Mouse (Mus musculus) hindbrain, embryonic 11.5 days (tissue): ENCODE data around the gene Col4a1. TPM values are rescaled to one million over a fixed set of nuclear protein-coding genes. Genes with fewer than 3 reads are reported as not detected.

ENCODE experiments used
- ATAC-seq: fragments of 200-750 bp; cut with Nextera tagmentation; 2 replicates; pipeline ENCODE4 v1.8.0; 2017; ENCODE audit warnings: mild to moderate bottlenecking, moderate TSS enrichment, moderate library complexity; ENCODE audit not compliant: low FRiP score
- DNase-seq: peaks from one replicate; pipeline ENCODE4 v3.0.0-alpha.2; 2015; ENCODE audit warnings: low spot score
- H3K27ac ChIP-seq: fragments of 300-500 bp; sonication (generic); 2 replicates; pipeline ENCODE4 v1.5.1; 2014; ENCODE audit warnings: mild to moderate bottlenecking, low read depth, low read length
- H3K27me3 ChIP-seq: fragments of 300-500 bp; sonication (generic); 2 replicates; pipeline ENCODE4 v1.6.1; 2014; ENCODE audit warnings: mild to moderate bottlenecking, low read length, moderate library complexity, mixed read lengths; ENCODE audit not compliant: control insufficient read depth, insufficient read depth
- H3K36me3 ChIP-seq: fragments of 300-500 bp; sonication (generic); 2 replicates; pipeline ENCODE4 v1.6.1; 2014; ENCODE audit warnings: mild to moderate bottlenecking, low read length, moderate library complexity, mixed read lengths; ENCODE audit not compliant: control insufficient read depth, insufficient read depth
- H3K4me1 ChIP-seq: fragments of 300-500 bp; sonication (generic); replicated peaks from 2 replicates; pipeline ENCODE4 v1.6.1; 2014; ENCODE audit warnings: low read length, mixed read lengths; ENCODE audit not compliant: control insufficient read depth, insufficient read depth
- H3K4me2 ChIP-seq: fragments of 300-500 bp; sonication (generic); replicated peaks from 2 replicates; pipeline ENCODE4 v1.6.1; 2014; ENCODE audit warnings: mild to moderate bottlenecking, low read depth, low read length
- H3K4me3 ChIP-seq: fragments of 300-500 bp; sonication (generic); 2 replicates; pipeline ENCODE4 v1.5.1; 2014; ENCODE audit warnings: low read depth, low read length
- H3K9ac ChIP-seq: fragments of 300-500 bp; sonication (generic); 2 replicates; pipeline ENCODE4 v1.6.1; 2014; ENCODE audit warnings: low read depth, low read length
- H3K9me3 ChIP-seq: fragments of 300-500 bp; sonication (generic); 2 replicates; pipeline ENCODE4 v1.6.1; 2016; ENCODE audit warnings: low read length; ENCODE audit not compliant: control insufficient read depth
- WGBS: fragments of 180-500 bp; shearing (Covaris S2); extraction: QIAGEN DNeasy Blood & Tissue Kit; methylation state at CpG from one replicate; pipeline ENCODE4 v1.1.7; 2014; 5-methylcytosine and 5-hydroxymethylcytosine counted together
- polyA plus RNA-seq: library from polyadenylated mRNA; unstranded; fragments of >200 nt; fragmentation: Nextera tagmentation; extraction: Ambion mirVana; gene quantifications from 2 replicates; pipeline ENCODE4 v1.2.1, GENCODE M21; 2014

Gene Col4a1
- polyA plus RNA-seq, 1 experiment from 2014 or later, result 91.8 TPM

GRCm38 (mm10) chr8:11336346-11336745, 23.7 kb upstream of the Col4a1 start:
- Histone ChIP-seq H3K36me3 (no peaks in the 10 kb centered on the region), H3K9ac (no peak overlapping the region), H3K27me3 (no peaks in the 10 kb centered on the region), H3K4me3 (no peak overlapping the region), H3K27ac (no peak overlapping the region), H3K4me2 (no peak overlapping the region), H3K4me1 (no peaks in the 10 kb centered on the region), H3K9me3 (no peaks in the 10 kb centered on the region)
- ATAC-seq (no peak), DNase-seq (no peak)
- whole genome bisulfite sequencing, result 87% methylated on average over 5 of the region's 5 CpGs

- no peak for ATAC-seq
- 91% methylated on average over 4 of the region's 4 CpGs for WGBS
- Histone ChIP-seq H3K4me1 (no peaks in the 10 kb centered on the region), H3K4me2 (no peak overlapping the region), H3K27ac (no peak overlapping the region), H3K9ac (no peak overlapping the region), H3K9me3 (no peaks in the 10 kb centered on the region), H3K36me3 (no peaks in the 10 kb centered on the region), H3K27me3 (no peaks in the 10 kb centered on the region), H3K4me3 (no peak overlapping the region)
- DNase-seq, result no peak
Observed at GRCm38 (mm10) chr8:11335238-11335637, 22.6 kb upstream of the Col4a1 start.

- H3K4me2 ChIP-seq, result no peak overlapping the region
- ATAC-seq, result no peak
- H3K9me3 ChIP-seq, result no peaks in the 10 kb centered on the region
- DNase-seq, result no peak
- H3K4me3 ChIP-seq, result no peak overlapping the region
- H3K4me1 ChIP-seq, result no peaks in the 10 kb centered on the region
- 93% methylated on average over 3 of the region's 3 CpGs for WGBS
- H3K36me3 ChIP-seq, result no peaks in the 10 kb centered on the region
- H3K27me3 ChIP-seq, result no peaks in the 10 kb centered on the region
- H3K9ac ChIP-seq, result no peak overlapping the region
- H3K27ac ChIP-seq, result no peak overlapping the region
Observed at GRCm38 (mm10) chr8:11334493-11334892, 21.9 kb upstream of the Col4a1 start.

GRCm38 (mm10) chr8:11333746-11334145, 21.1 kb upstream of the Col4a1 start:
- Histone ChIP-seq H3K9ac (no peak overlapping the region), H3K9me3 (no peaks in the 10 kb centered on the region), H3K36me3 (no peaks in the 10 kb centered on the region), H3K27ac (no peak overlapping the region), H3K4me1 (no peaks in the 10 kb centered on the region), H3K27me3 (no peaks in the 10 kb centered on the region), H3K4me2 (no peak overlapping the region), H3K4me3 (no peak overlapping the region)
- 76% methylated on average over 6 of the region's 6 CpGs for WGBS
- DNase-seq, result no peak
- no peak for ATAC-seq

GRCm38 (mm10) chr8:11331561-11331960, 18.9 kb upstream of the Col4a1 start:
- Histone ChIP-seq H3K4me3 (no peak overlapping the region), H3K4me2 (no peak overlapping the region), H3K4me1 (peaks cover 3% of the 10 kb centered on the region; the same call in 1 of the 2 replicates), H3K27me3 (no peaks in the 10 kb centered on the region), H3K27ac (no peak overlapping the region), H3K9me3 (no peaks in the 10 kb centered on the region), H3K36me3 (no peaks in the 10 kb centered on the region), H3K9ac (no peak overlapping the region)
- WGBS, result 85% methylated on average over 4 of the region's 4 CpGs
- no peak for DNase-seq
- no peak for ATAC-seq

GRCm38 (mm10) chr8:11327722-11328417, 15.2 kb upstream of the Col4a1 start:
- DNase-seq (no peak), ATAC-seq (no peak)
- Histone ChIP-seq H3K27ac (no peak overlapping the region), H3K27me3 (no peaks in the 10 kb centered on the region), H3K4me3 (no peak overlapping the region), H3K4me1 (peaks cover 3% of the 10 kb centered on the region; the same call in 1 of the 2 replicates), H3K4me2 (no peak overlapping the region), H3K9me3 (no peaks in the 10 kb centered on the region), H3K36me3 (no peaks in the 10 kb centered on the region), H3K9ac (no peak overlapping the region)
- 57% methylated on average over 5 of the region's 5 CpGs for WGBS

- H3K36me3 ChIP-seq, result no peaks in the 10 kb centered on the region
- 44% methylated on average over 4 of the region's 4 CpGs for WGBS
- H3K4me3 ChIP-seq, result no peak overlapping the region
- DNase-seq (no peak), ATAC-seq (no peak)
- no peak overlapping the region for H3K4me2 ChIP-seq
- no peak overlapping the region for H3K27ac ChIP-seq
- H3K9me3 ChIP-seq, result no peaks in the 10 kb centered on the region
- H3K9ac ChIP-seq, result no peak overlapping the region
- peaks cover 3% of the 10 kb centered on the region; the same call in 1 of the 2 replicates for H3K4me1 ChIP-seq
- H3K27me3 ChIP-seq, result no peaks in the 10 kb centered on the region
Observed at GRCm38 (mm10) chr8:11327298-11327697, 14.7 kb upstream of the Col4a1 start.

GRCm38 (mm10) chr8:11324801-11325395, 12.3 kb upstream of the Col4a1 start:
- Histone ChIP-seq H3K4me1 (peaks cover 3% of the 10 kb centered on the region; the same call in 1 of the 2 replicates), H3K4me2 (no peak overlapping the region), H3K27ac (no peak overlapping the region), H3K9me3 (no peaks in the 10 kb centered on the region), H3K36me3 (no peaks in the 10 kb centered on the region), H3K9ac (no peak overlapping the region), H3K27me3 (no peaks in the 10 kb centered on the region), H3K4me3 (no peak overlapping the region)
- WGBS, result 81% methylated on average over 6 of the region's 6 CpGs
- DNase-seq, result no peak
- ATAC-seq, result no peak

GRCm38 (mm10) chr8:11323681-11324080, 11.1 kb upstream of the Col4a1 start:
- H3K36me3 ChIP-seq, result no peaks in the 10 kb centered on the region
- H3K4me3 ChIP-seq, result no peak overlapping the region
- no peak overlapping the region for H3K9ac ChIP-seq
- H3K27ac ChIP-seq, result no peak overlapping the region
- no peaks in the 10 kb centered on the region for H3K27me3 ChIP-seq
- no peak for DNase-seq
- H3K4me1 ChIP-seq, result peaks cover 3% of the 10 kb centered on the region; the same call in 1 of the 2 replicates
- no peaks in the 10 kb centered on the region for H3K9me3 ChIP-seq
- WGBS, result 78% methylated on average over 1 of the region's 1 CpGs
- ATAC-seq, result no peak
- no peak overlapping the region for H3K4me2 ChIP-seq
